Mouse (Mus musculus): Measurements from ENCODE around the gene Kctd21. TPM values are rescaled to one million over a fixed set of nuclear protein-coding genes. Genes with fewer than 3 reads are reported as not detected.

Gene Kctd21
- polyA plus RNA-seq, 1 experiment from 2014 or later: 6.7 TPM

DNA sequence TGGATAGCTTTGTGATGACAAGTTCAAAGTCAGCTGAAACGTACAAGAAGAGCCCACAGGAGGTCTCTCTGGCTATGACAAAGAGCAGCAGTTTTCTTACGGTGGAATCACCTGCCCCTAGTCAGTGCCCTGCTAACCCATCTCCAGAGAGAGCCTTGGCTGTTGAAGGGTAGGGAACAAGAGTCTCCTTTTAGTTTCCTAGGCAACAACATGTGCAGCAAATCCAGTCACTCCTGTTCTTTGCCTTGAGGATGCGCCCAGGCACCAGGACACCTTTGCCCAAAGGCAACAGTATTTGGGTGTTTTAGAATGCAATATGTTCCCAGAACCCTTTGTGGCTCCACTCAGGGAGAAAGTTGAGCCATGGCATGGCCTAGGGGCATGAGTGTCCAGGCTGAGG lies 16.2 kb downstream of the Kctd21 start:
- H3K4me1 ChIP-seq (ENCODE audit: control insufficient read depth, insufficient read depth, low read length): no peaks in the 10 kb centered on the region
- no peak for ATAC-seq
- H3K4me2 ChIP-seq (ENCODE audit: low read length): no peak overlapping the region
- peaks cover 5% of the 10 kb centered on the region; the same call in 1 of the 2 replicates for H3K36me3 ChIP-seq (ENCODE audit: control insufficient read depth, insufficient read depth, low read length)
- H3K27ac ChIP-seq (ENCODE audit: low read length): no peak overlapping the region
- no peaks in the 10 kb centered on the region for H3K9me3 ChIP-seq (replicated peaks; ENCODE audit: control insufficient read depth, low read length, poor library complexity, severe bottlenecking)
- H3K4me3 ChIP-seq (ENCODE audit: low read depth, low read length): no peak overlapping the region
- no peak overlapping the region for H3K9ac ChIP-seq (ENCODE audit: low read depth, low read length)
- H3K27me3 ChIP-seq (ENCODE audit: control insufficient read depth, insufficient read depth, low read depth, low read length): no peaks in the 10 kb centered on the region
- 80% methylated on average over 3 of the region's 3 CpGs for WGBS

DNA sequence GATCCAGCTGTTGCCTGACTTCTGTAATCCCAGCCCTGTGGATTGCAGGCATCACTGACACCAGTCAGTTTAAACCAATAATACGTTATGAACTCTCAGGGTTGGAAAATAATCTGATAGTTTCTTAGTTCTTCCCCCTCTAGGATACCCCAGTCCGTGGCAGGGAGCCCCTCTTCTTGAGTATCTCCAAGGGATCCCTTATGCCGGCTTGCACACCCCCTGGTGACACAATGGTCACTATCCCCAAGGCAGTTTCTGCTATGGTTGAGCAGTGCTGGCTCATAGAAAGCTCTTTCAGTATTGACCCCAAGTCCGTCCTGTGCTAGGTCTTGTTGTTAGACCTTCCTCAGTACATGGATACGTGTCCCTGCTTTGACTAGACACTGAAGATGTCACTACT lies 16.7 kb downstream of the Kctd21 start:
- WGBS: 82% methylated on average over 5 of the region's 5 CpGs
- H3K36me3 ChIP-seq (ENCODE audit: control insufficient read depth, insufficient read depth, low read length): peaks cover 5% of the 10 kb centered on the region; the same call in 1 of the 2 replicates
- H3K27me3 ChIP-seq (ENCODE audit: control insufficient read depth, insufficient read depth, low read depth, low read length): no peaks in the 10 kb centered on the region
- no peaks in the 10 kb centered on the region for H3K4me1 ChIP-seq (ENCODE audit: control insufficient read depth, insufficient read depth, low read length)
- H3K27ac ChIP-seq (ENCODE audit: low read length): no peak overlapping the region
- H3K4me3 ChIP-seq (ENCODE audit: low read depth, low read length): no peak overlapping the region
- H3K9me3 ChIP-seq (replicated peaks; ENCODE audit: control insufficient read depth, low read length, poor library complexity, severe bottlenecking): no peaks in the 10 kb centered on the region
- no peak overlapping the region for H3K9ac ChIP-seq (ENCODE audit: low read depth, low read length)
- no peak overlapping the region for H3K4me2 ChIP-seq (ENCODE audit: low read length)
- ATAC-seq: no peak

DNA sequence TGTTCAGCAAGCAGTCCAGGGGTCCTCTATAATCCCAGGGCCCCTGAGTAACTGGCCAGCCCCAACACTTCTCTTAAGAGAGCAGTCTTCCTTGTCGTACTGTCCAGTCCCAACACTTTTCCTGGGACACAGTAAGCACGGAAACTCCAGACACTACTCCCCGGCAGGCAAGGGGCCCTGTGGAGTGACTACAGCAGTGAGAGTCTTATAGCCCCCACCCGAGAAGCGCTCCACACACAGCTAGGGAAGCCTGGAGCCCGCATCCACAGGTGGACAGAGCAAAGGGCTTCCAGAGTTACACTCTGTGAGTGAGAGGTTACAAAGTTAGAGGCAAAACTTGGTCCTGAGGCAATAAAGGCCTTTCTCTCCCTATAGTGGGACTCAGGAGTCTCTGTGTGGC lies 17.3 kb downstream of the Kctd21 start:
- H3K9ac ChIP-seq (ENCODE audit: low read depth, low read length): no peak overlapping the region
- no peak overlapping the region for H3K4me3 ChIP-seq (ENCODE audit: low read depth, low read length)
- WGBS: 83% methylated on average over 6 of the region's 6 CpGs
- no peaks in the 10 kb centered on the region for H3K4me1 ChIP-seq (ENCODE audit: control insufficient read depth, insufficient read depth, low read length)
- no peak overlapping the region for H3K4me2 ChIP-seq (ENCODE audit: low read length)
- no peak overlapping the region for H3K27ac ChIP-seq (ENCODE audit: low read length)
- H3K36me3 ChIP-seq (ENCODE audit: control insufficient read depth, insufficient read depth, low read length): peaks cover 5% of the 10 kb centered on the region; the same call in 1 of the 2 replicates
- no peaks in the 10 kb centered on the region for H3K9me3 ChIP-seq (replicated peaks; ENCODE audit: control insufficient read depth, low read length, poor library complexity, severe bottlenecking)
- no peak for ATAC-seq
- H3K27me3 ChIP-seq (ENCODE audit: control insufficient read depth, insufficient read depth, low read depth, low read length): no peaks in the 10 kb centered on the region

DNA sequence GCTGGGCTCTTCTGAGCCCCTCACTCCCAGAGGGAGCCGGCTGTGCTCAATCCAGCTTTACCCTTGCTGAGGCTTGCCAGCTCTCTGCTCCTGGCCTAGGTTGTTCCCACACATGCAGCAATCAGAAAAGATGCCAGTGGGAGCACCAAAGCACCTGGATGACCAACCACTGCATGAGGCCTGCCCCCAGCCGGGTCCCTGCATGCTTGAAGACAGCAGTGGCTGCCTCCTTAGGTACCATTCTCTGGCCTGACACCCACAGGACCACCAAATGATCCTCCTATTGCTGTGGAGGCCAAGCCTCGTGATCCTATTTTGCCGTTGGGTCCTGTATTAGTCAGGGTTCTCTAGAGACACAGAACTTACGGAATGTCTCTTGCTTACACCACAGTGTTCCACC lies 18.8 kb downstream of the Kctd21 start:
- H3K27me3 ChIP-seq (ENCODE audit: control insufficient read depth, insufficient read depth, low read depth, low read length): no peaks in the 10 kb centered on the region
- no peak overlapping the region for H3K4me3 ChIP-seq (ENCODE audit: low read depth, low read length)
- H3K4me1 ChIP-seq (ENCODE audit: control insufficient read depth, insufficient read depth, low read length): no peaks in the 10 kb centered on the region
- H3K27ac ChIP-seq (ENCODE audit: low read length): no peak overlapping the region
- H3K36me3 ChIP-seq (ENCODE audit: control insufficient read depth, insufficient read depth, low read length): peaks cover 5% of the 10 kb centered on the region; the same call in 1 of the 2 replicates
- H3K9me3 ChIP-seq (replicated peaks; ENCODE audit: control insufficient read depth, low read length, poor library complexity, severe bottlenecking): no peaks in the 10 kb centered on the region
- no peak for ATAC-seq
- H3K9ac ChIP-seq (ENCODE audit: low read depth, low read length): no peak overlapping the region
- no peak overlapping the region for H3K4me2 ChIP-seq (ENCODE audit: low read length)
- 81% methylated on average over 5 of the region's 5 CpGs for WGBS

DNA sequence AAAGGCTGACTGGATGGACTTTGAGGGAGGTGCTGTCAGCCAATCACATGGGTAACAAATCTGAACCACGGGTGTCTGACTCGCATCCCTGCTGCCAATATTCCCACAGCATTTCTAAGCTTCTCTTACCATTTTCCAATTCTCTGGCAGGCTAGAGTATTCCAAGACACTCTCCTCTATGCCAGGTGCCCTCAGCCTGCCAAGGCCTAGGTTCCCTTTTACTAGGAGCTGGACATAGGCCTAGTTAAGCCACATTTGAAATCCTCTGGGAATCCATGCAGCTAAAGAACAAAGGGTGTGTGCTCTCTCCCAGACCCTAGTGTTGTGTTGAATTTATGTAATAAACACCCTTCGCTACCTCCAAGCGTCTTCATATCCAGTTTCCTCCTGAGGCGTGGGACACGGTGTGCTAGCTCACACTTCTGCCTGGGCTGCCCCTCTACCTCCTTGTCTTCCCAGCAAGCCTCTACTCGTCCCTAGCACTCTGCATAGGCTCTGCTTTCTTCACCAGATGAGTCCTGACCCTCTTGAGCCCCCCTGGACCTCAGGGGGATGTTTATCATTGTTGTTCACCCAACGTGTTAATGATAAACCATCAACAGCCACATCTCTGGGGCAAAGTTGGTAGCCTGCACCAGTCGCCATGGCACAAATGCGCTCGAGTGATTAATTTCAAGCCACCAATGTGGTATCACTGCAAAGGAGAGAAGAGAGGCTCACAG lies 19.8 kb downstream of the Kctd21 start:
- ATAC-seq: no peak
- WGBS: 84% methylated on average over 11 of the region's 11 CpGs
- no peak overlapping the region for H3K27ac ChIP-seq (ENCODE audit: low read length)
- peaks cover 5% of the 10 kb centered on the region; the same call in 1 of the 2 replicates for H3K36me3 ChIP-seq (ENCODE audit: control insufficient read depth, insufficient read depth, low read length)
- H3K9me3 ChIP-seq (replicated peaks; ENCODE audit: control insufficient read depth, low read length, poor library complexity, severe bottlenecking): no peaks in the 10 kb centered on the region
- no peaks in the 10 kb centered on the region for H3K27me3 ChIP-seq (ENCODE audit: control insufficient read depth, insufficient read depth, low read depth, low read length)
- H3K4me3 ChIP-seq (ENCODE audit: low read depth, low read length): no peak overlapping the region
- H3K9ac ChIP-seq (ENCODE audit: low read depth, low read length): no peak overlapping the region
- H3K4me2 ChIP-seq (ENCODE audit: low read length): no peak overlapping the region
- H3K4me1 ChIP-seq (ENCODE audit: control insufficient read depth, insufficient read depth, low read length): no peaks in the 10 kb centered on the region

DNA sequence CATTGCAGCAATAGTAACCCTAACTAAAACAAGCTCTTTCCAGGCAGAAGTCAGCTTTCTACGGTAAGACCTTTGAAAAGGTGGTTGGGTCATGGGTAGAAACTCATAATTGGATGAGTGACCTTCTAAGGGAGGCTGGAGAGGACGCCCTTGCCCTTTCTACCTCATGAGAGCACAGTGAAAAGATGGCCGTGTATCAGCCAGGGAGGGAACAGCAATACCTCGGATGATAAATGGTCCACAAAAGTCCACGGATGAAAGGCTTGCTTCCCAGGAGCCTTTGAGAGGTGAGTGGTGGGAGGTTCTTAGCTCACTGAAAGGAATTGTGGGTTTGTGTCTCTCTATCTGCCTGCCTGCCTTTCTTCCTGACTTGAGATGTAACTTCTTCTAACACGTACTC lies 21.2 kb downstream of the Kctd21 start:
- Histone ChIP-seq H3K27me3 (ENCODE audit: control insufficient read depth, insufficient read depth, low read depth, low read length) (no peaks in the 10 kb centered on the region), H3K4me2 (ENCODE audit: low read length) (no peak overlapping the region), H3K36me3 (ENCODE audit: control insufficient read depth, insufficient read depth, low read length) (peaks cover 1% of the 10 kb centered on the region; the same call in 1 of the 2 replicates), H3K9ac (ENCODE audit: low read depth, low read length) (no peak overlapping the region), H3K4me3 (ENCODE audit: low read depth, low read length) (no peak overlapping the region), H3K9me3 (replicated peaks; ENCODE audit: control insufficient read depth, low read length, poor library complexity, severe bottlenecking) (no peaks in the 10 kb centered on the region), H3K4me1 (ENCODE audit: control insufficient read depth, insufficient read depth, low read length) (no peaks in the 10 kb centered on the region), H3K27ac (ENCODE audit: low read length) (no peak overlapping the region)
- 90% methylated on average over 6 of the region's 6 CpGs for WGBS
- no peak for ATAC-seq

DNA sequence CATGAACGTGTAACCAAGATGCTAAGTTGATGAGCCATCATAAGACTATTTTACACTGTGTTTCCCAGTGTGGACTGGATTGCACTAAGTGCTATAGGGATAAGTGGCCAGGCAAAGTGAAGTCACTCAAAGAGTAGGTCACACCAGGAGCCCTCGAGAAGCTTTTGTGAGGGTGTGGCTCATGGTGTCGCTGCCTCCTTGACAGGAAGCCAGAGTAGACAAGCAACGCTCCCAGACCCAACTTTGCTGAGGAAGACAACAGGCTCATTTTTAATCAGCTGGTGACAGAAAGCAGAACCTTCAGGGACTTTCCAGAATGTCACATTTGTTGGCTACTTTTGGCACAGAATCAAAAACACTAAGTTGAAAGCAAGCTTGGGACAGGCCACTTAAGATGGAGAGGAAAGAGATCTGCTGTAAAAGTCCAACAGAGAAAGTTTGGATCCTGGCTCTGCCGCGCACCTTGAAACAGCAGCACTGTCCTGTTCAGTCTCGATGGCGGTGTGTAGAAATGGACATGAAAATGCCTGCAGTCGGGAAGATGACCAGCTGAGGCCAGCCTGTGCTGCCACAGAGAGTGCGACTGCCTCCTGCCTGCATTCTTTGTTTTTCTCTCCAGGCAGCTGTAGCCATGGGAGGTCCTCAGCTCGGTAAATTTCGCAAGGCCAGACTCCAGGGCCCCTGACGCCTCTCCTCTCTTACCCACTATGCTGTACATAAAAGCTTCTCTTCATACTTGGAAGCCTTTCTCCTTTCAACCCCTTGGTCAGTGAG lies 23.1 kb downstream of the Kctd21 start:
- Histone ChIP-seq H3K9ac (ENCODE audit: low read depth, low read length) (no peak overlapping the region), H3K9me3 (replicated peaks; ENCODE audit: control insufficient read depth, low read length, poor library complexity, severe bottlenecking) (no peaks in the 10 kb centered on the region), H3K4me2 (ENCODE audit: low read length) (no peak overlapping the region), H3K27me3 (ENCODE audit: control insufficient read depth, insufficient read depth, low read depth, low read length) (no peaks in the 10 kb centered on the region), H3K4me1 (ENCODE audit: control insufficient read depth, insufficient read depth, low read length) (no peaks in the 10 kb centered on the region), H3K36me3 (ENCODE audit: control insufficient read depth, insufficient read depth, low read length) (no peaks in the 10 kb centered on the region), H3K4me3 (ENCODE audit: low read depth, low read length) (no peak overlapping the region), H3K27ac (ENCODE audit: low read length) (no peak overlapping the region)
- 47% methylated on average over 13 of the region's 13 CpGs for WGBS
- no peak for ATAC-seq

DNA sequence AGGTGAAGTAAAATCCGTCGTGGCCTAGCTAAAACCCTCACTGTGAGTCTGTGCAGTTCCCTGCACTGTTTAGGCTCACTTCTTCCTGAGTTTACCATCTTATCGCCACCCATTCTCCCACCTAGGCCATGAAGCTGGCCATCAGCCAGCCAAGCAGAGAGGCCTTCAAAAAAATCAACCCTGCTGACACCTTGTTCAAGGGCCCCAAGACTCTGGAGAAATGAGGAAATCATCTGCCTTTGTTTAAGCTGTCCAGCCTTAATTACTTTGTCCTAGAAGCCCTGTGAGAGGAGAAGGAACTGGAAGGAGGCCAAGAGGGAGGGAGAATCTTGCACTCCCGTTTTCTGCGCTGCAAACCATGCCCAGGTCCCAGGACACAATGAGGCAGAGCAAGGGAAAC lies 24.1 kb downstream of the Kctd21 start:
- Histone ChIP-seq H3K27me3 (ENCODE audit: control insufficient read depth, insufficient read depth, low read depth, low read length) (no peaks in the 10 kb centered on the region), H3K4me2 (ENCODE audit: low read length) (no peak overlapping the region), H3K27ac (ENCODE audit: low read length) (no peak overlapping the region), H3K36me3 (ENCODE audit: control insufficient read depth, insufficient read depth, low read length) (no peaks in the 10 kb centered on the region), H3K4me3 (ENCODE audit: low read depth, low read length) (no peak overlapping the region), H3K4me1 (ENCODE audit: control insufficient read depth, insufficient read depth, low read length) (no peaks in the 10 kb centered on the region), H3K9me3 (replicated peaks; ENCODE audit: control insufficient read depth, low read length, poor library complexity, severe bottlenecking) (no peaks in the 10 kb centered on the region), H3K9ac (ENCODE audit: low read depth, low read length) (no peak overlapping the region)
- ATAC-seq: no peak
- 79% methylated on average over 5 of the region's 5 CpGs for WGBS

DNA sequence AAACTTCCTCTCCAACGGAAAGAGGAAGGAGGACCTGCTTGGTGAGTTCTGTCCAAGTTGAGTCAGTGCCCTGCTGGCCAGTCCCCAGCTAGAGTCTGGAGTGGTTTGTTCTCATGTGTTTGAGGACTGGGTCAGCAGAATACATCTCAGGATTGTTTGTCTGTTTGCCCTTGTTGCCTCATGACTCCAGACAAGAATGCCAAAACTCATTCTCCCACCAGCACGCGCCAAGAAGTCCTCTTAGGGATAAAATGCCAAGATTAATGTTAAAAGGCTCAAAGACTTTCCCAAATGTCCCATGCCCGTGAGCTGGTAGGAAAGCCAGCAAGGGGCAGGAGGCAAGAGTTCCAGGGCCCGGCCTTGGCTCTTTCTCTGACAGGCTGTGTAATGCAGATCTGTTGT lies 24.7 kb downstream of the Kctd21 start:
- Histone ChIP-seq H3K27me3 (ENCODE audit: control insufficient read depth, insufficient read depth, low read depth, low read length) (no peaks in the 10 kb centered on the region), H3K9ac (ENCODE audit: low read depth, low read length) (no peak overlapping the region), H3K4me2 (ENCODE audit: low read length) (no peak overlapping the region), H3K9me3 (replicated peaks; ENCODE audit: control insufficient read depth, low read length, poor library complexity, severe bottlenecking) (no peaks in the 10 kb centered on the region), H3K36me3 (ENCODE audit: control insufficient read depth, insufficient read depth, low read length) (no peaks in the 10 kb centered on the region), H3K27ac (ENCODE audit: low read length) (no peak overlapping the region), H3K4me3 (ENCODE audit: low read depth, low read length) (no peak overlapping the region), H3K4me1 (ENCODE audit: control insufficient read depth, insufficient read depth, low read length) (no peaks in the 10 kb centered on the region)
- ATAC-seq: no peak
- WGBS: 81% methylated on average over 5 of the region's 5 CpGs
